Mouse (Mus musculus): Measurements from ENCODE around the gene Impg2. TPM values are rescaled to one million over a fixed set of nuclear protein-coding genes. Genes with fewer than 3 reads are reported as not detected.

Gene Impg2
- polyA plus RNA-seq, 1 experiment = 0.59 TPM

GRCm38 (mm10) chr16:56302996-56303395 lies 98.9 kb downstream of the Impg2 start:
- DNase-seq = no peak
- WGBS = 83% methylated on average over 4 of the region's 4 CpGs
- Histone ChIP-seq H3K27ac (ENCODE audit: insufficient read depth, low read length) (no peak overlapping the region), H3K4me3 (replicated peaks; ENCODE audit: insufficient read depth, low read depth, low read length) (no peak overlapping the region), H3K4me1 (ENCODE audit: control insufficient read depth, insufficient read depth, low read length) (no peaks in the 10 kb centered on the region), H3K27me3 (ENCODE audit: control insufficient read depth, insufficient read depth, low read length) (no peaks in the 10 kb centered on the region)
- TF ChIP-seq POLR2A (IDR thresholded peaks at IDR 0.05; ENCODE audit: borderline replicate concordance, insufficient read depth, low read length) (no peak), CTCF (IDR thresholded peaks at IDR 0.05; ENCODE audit: borderline replicate concordance, insufficient read depth, low read depth, low read length) (no peak)

- no peak overlapping the region for H3K4me3 ChIP-seq (replicated peaks; ENCODE audit: insufficient read depth, low read depth, low read length)
- 78% methylated on average over 4 of the region's 4 CpGs for WGBS
- H3K27ac ChIP-seq (ENCODE audit: insufficient read depth, low read length) = no peak overlapping the region
- no peak for DNase-seq
- no peaks in the 10 kb centered on the region for H3K4me1 ChIP-seq (ENCODE audit: control insufficient read depth, insufficient read depth, low read length)
- H3K27me3 ChIP-seq (ENCODE audit: control insufficient read depth, insufficient read depth, low read length) = no peaks in the 10 kb centered on the region
- no peak for TF ChIP-seq POLR2A (IDR thresholded peaks at IDR 0.05; ENCODE audit: borderline replicate concordance, insufficient read depth, low read length)
These were observed 100.1 kb downstream of the Impg2 start for GRCm38 (mm10) chr16:56304167-56304566.

- WGBS = 65% methylated on average over 4 of the region's 4 CpGs
- TF ChIP-seq POLR2A (IDR thresholded peaks at IDR 0.05; ENCODE audit: borderline replicate concordance, insufficient read depth, low read length) = no peak
- no peak for TF ChIP-seq CTCF (IDR thresholded peaks at IDR 0.05; ENCODE audit: borderline replicate concordance, insufficient read depth, low read depth, low read length)
- Histone ChIP-seq H3K27me3 (ENCODE audit: control insufficient read depth, insufficient read depth, low read length) (no peaks in the 10 kb centered on the region), H3K27ac (ENCODE audit: insufficient read depth, low read length) (no peak overlapping the region), H3K4me3 (replicated peaks; ENCODE audit: insufficient read depth, low read depth, low read length) (no peak overlapping the region), H3K4me1 (ENCODE audit: control insufficient read depth, insufficient read depth, low read length) (no peaks in the 10 kb centered on the region)
- DNase-seq = no peak
These were observed 103.5 kb downstream of the Impg2 start for GRCm38 (mm10) chr16:56307575-56307974.

- H3K4me3 ChIP-seq (replicated peaks; ENCODE audit: insufficient read depth, low read depth, low read length) = no peak overlapping the region
- H3K27me3 ChIP-seq (ENCODE audit: control insufficient read depth, insufficient read depth, low read length) = no peaks in the 10 kb centered on the region
- no peak overlapping the region for H3K27ac ChIP-seq (ENCODE audit: insufficient read depth, low read length)
- no peak for DNase-seq
- no peaks in the 10 kb centered on the region for H3K4me1 ChIP-seq (ENCODE audit: control insufficient read depth, insufficient read depth, low read length)
- no peak for TF ChIP-seq CTCF (IDR thresholded peaks at IDR 0.05; ENCODE audit: borderline replicate concordance, insufficient read depth, low read depth, low read length)
- no peak for TF ChIP-seq POLR2A (IDR thresholded peaks at IDR 0.05; ENCODE audit: borderline replicate concordance, insufficient read depth, low read length)
These were observed 107.2 kb downstream of the Impg2 start for GRCm38 (mm10) chr16:56311291-56311690.

Other genes starting within 250 kb of the Impg2 start
- 411 and 431 TPM in 2 replicates for gene Rpl24, start 238.0 kb upstream of the Impg2 start, polyA plus RNA-seq (2012; rRNA removed)
- 25.5 and 27.5 TPM in 2 replicates for gene Zbtb11, start 230.4 kb upstream of the Impg2 start, polyA plus RNA-seq (2012; rRNA removed)
- gene Pcnp, start 174.6 kb upstream of the Impg2 start, polyA plus RNA-seq (2012; rRNA removed) = 122 and 134 TPM in 2 replicates
- 7.3 and 7.5 TPM in 2 replicates for gene Trmt10c, start 166.5 kb upstream of the Impg2 start, polyA plus RNA-seq (2012; rRNA removed)
- 25.4 and 26.7 TPM in 2 replicates for gene Senp7, start 156.0 kb upstream of the Impg2 start, polyA plus RNA-seq (2012; rRNA removed)